In genomic region chr4:86930636-86931456, GRCm38 (mm10) we compare ENCODE assay signal across 8 mouse cellular contexts. TPM values are rescaled to one million over a fixed set of nuclear protein-coding genes. Genes with fewer than 3 reads are reported as not detected.
DNase-seq lines count a peak whose midpoint lies in the region; ATAC-seq and TF ChIP-seq lines count a peak whose summit lies in the region.

No protein-coding gene starts in this region.

- no peak for TF ChIP-seq EP300 in liver, postnatal 0 days (IDR thresholded peaks at IDR 0.05; ENCODE audit: low read depth)

- no peaks in the 10 kb centered on the region for H3K9me3 ChIP-seq in erythroblast, embryonic 14.5 days (ENCODE audit: control insufficient read depth, low read length)
- H3K9me3 ChIP-seq in liver, postnatal 0 days (ENCODE audit: low read length) = no peaks in the 10 kb centered on the region

- intact Hi-C loops in heart, postnatal 14 days (cut with DNase I) = no loop called here

- ATAC-seq in erythroblast, adult 5-6 weeks (replicated peaks; ENCODE audit: low FRiP score, poor library complexity, severe bottlenecking) = no peak
- ATAC-seq in liver, postnatal 0 days = peak; percentile 56
- no peak for ATAC-seq in erythroid progenitor cell, adult 5-6 weeks (replicated peaks; ENCODE audit: low FRiP score, poor library complexity, severe bottlenecking)

- H3K36me3 ChIP-seq in erythroblast, embryonic 14.5 days (ENCODE audit: control insufficient read depth) = no peaks in the 10 kb centered on the region
- no peaks in the 10 kb centered on the region for H3K36me3 ChIP-seq in liver, postnatal 0 days (replicated peaks; ENCODE audit: insufficient read depth, low read length)

- 14% methylated on average over 33 of the region's 33 CpGs for WGBS in liver, postnatal 0 days (ENCODE audit: insufficient replicate concordance)

- no peaks in the 10 kb centered on the region for H3K4me1 ChIP-seq in erythroblast, embryonic 14.5 days (ENCODE audit: control insufficient read depth)
- peaks cover 3% of the 10 kb centered on the region; the same call in 1 of the 2 replicates for H3K4me1 ChIP-seq in liver, postnatal 0 days (ENCODE audit: insufficient read depth)

- H3K4me3 ChIP-seq in erythroblast, embryonic 14.5 days (replicated peaks) = peak overlapping the region; percentile 42
- H3K4me3 ChIP-seq in liver, postnatal 0 days (ENCODE audit: low read depth, low read length) = peak overlapping the region; percentile 43

- H3K9ac ChIP-seq in liver, postnatal 0 days (replicated peaks) = peak overlapping the region; percentile 59

- TF ChIP-seq CTCF in liver, postnatal 0 days (IDR thresholded peaks at IDR 0.05; ENCODE audit: low read depth) = no peak

- no peak overlapping the region for H3K27ac ChIP-seq in liver, postnatal 0 days (ENCODE audit: low read depth)

- H3K27me3 ChIP-seq in erythroblast, embryonic 14.5 days (ENCODE audit: control insufficient read depth) = no peaks in the 10 kb centered on the region
- H3K27me3 ChIP-seq in liver, postnatal 0 days (ENCODE audit: insufficient read depth, low read length) = no peaks in the 10 kb centered on the region

- peak overlapping the region; percentile 65 for H3K4me2 ChIP-seq in liver, postnatal 0 days (ENCODE audit: low read depth, low read length)

- peak; percentile 63 for DNase-seq in embryo, embryonic 10 days (ENCODE audit: low spot score)
- DNase-seq in heart, postnatal 14 days = peak; percentile 5 to 17
- DNase-seq in layer of hippocampus, adult 8-10 months (ENCODE audit: low spot score in 2 of 2) = peak; percentile 24 to 33
- DNase-seq in liver, postnatal 0 days = peak; percentile 20
- peak; percentile 64 for DNase-seq in retina, postnatal 1 day

RNA-seq across cellular contexts. Expression of gene Acer2, which starts 56.6 kb away (rescaled TPM):
- polyA plus RNA-seq in erythroblast, embryonic 14.5 days (2012) = 0.02 TPM in 1 of 2 replicates, not detected in the other
- total RNA-seq in erythroblast, adult 5-6 weeks (2015; ENCODE audit: low replicate concordance) = not detected in 2 replicates
- 0.43 and 1.3 TPM in 2 replicates for total RNA-seq in erythroblast, adult 5-6 weeks (2017; ENCODE audit: low replicate concordance)
- 10 to 100 TPM; 21.4 to 26.9 TPM for total RNA-seq in heart, postnatal 14 days (2021)
- 1 to 10 TPM; 5.9 to 8.1 (median 7.0) TPM for total RNA-seq in layer of hippocampus, adult 8-10 months (2022)
- polyA plus RNA-seq in liver, postnatal 0 days (2015; fragmentation: Nextera tagmentation; extraction: Ambion mirVana) = 10.1 and 11.4 TPM in 2 replicates
- 1.4 TPM in 1 of 2 replicates, not detected in the other for total RNA-seq in erythroid progenitor cell, adult 5-6 weeks (2015; ENCODE audit: low replicate concordance)
- total RNA-seq in erythroid progenitor cell, adult 5-6 weeks (2017; ENCODE audit: low replicate concordance) = 0.68 TPM in 1 of 2 replicates, not detected in the other

Comparison
In these comparisons a context has a peak if more than half of its experiments do, and no peak if none do; other contexts are left out.
1. DNase-seq: peak in every context shown above with its lines; median percentile 64 in retina, postnatal 1 day; 63 in embryo, embryonic 10 days; 28 in layer of hippocampus, adult 8-10 months; 20 in liver, postnatal 0 days; 11 in heart, postnatal 14 days.